Mouse (Mus musculus) hindbrain, postnatal 0 days (tissue): ENCODE measurements around the gene Pabpn1. TPM values are rescaled to one million over a fixed set of nuclear protein-coding genes. Genes with fewer than 3 reads are reported as not detected.
A peak's percentile ranks its signal among the peaks of the same experiment; 100 is the strongest.

ENCODE experiments used
- ATAC-seq: fragments of 200-750 bp; cut with Nextera tagmentation; 2 replicates; pipeline ENCODE4 v1.8.0; 2017; ENCODE audit warnings: mild to moderate bottlenecking, moderate TSS enrichment, moderate library complexity
- DNase-seq: peaks from one replicate; pipeline ENCODE4 v3.0.0-alpha.2; 2015; ENCODE audit warnings: low spot score
- H3K27ac ChIP-seq: fragments of 300-500 bp; sonication (generic); 2 replicates; pipeline ENCODE4 v1.5.1; 2014; ENCODE audit warnings: mild to moderate bottlenecking
- H3K27me3 ChIP-seq: fragments of 300-500 bp; sonication (generic); 2 replicates; pipeline ENCODE4 v1.6.1; 2014; ENCODE audit warnings: low read length, mixed read lengths; ENCODE audit not compliant: insufficient read depth
- H3K36me3 ChIP-seq: fragments of 300-500 bp; sonication (generic); 2 replicates; pipeline ENCODE4 v1.6.1; 2014; ENCODE audit warnings: low read length, mixed read lengths; ENCODE audit not compliant: insufficient read depth
- H3K4me1 ChIP-seq: fragments of 300-500 bp; sonication (generic); 2 replicates; pipeline ENCODE4 v1.6.1; 2014; ENCODE audit warnings: antibody characterized with exemption, low read length, mixed read lengths; ENCODE audit not compliant: insufficient read depth
- H3K4me2 ChIP-seq: fragments of 300-500 bp; sonication (generic); 2 replicates; pipeline ENCODE4 v1.6.1; 2014; ENCODE audit warnings: low read depth, mild to moderate bottlenecking, low read length, moderate library complexity, mixed read lengths
- H3K4me3 ChIP-seq: fragments of 300-500 bp; sonication (generic); 2 replicates; pipeline ENCODE4 v1.5.1; 2014; ENCODE audit warnings: low read length
- H3K9ac ChIP-seq: fragments of 300-500 bp; sonication (generic); replicated peaks from 2 replicates; pipeline ENCODE4 v1.6.1; 2014; ENCODE audit warnings: mild to moderate bottlenecking, low read length, moderate library complexity, mixed read lengths
- H3K9me3 ChIP-seq: fragments of 300-500 bp; sonication (generic); 2 replicates; pipeline ENCODE4 v1.6.1; 2016; ENCODE audit warnings: low read length, mixed read lengths
- CTCF ChIP-seq: IDR thresholded peaks from 2 replicates; pipeline ENCODE4 v1.5.1; 2016; ENCODE audit warnings: antibody characterized with exemption, control low read depth, low read depth
- WGBS: fragments of 180-500 bp; shearing (Covaris S2); extraction: QIAGEN DNeasy Blood & Tissue Kit; methylation state at CpG from one replicate; pipeline ENCODE4 v1.1.7; 2014; 5-methylcytosine and 5-hydroxymethylcytosine counted together
- polyA plus RNA-seq: library from polyadenylated mRNA; unstranded; fragments of >200 nt; fragmentation: Nextera tagmentation; extraction: Ambion mirVana; gene quantifications from 2 replicates; pipeline ENCODE4 v1.2.1, GENCODE M21; 2015
- total RNA-seq: library from RNA; depleted of rRNA; stranded (reverse); fragments of >200 nt; gene quantifications from 2 replicates; pipeline ENCODE4 v1.2.3, GENCODE M21; 2014

Gene Pabpn1
- total and polyA plus RNA-seq, 2 experiments from 2014 or later: 109 to 145 TPM

DNA sequence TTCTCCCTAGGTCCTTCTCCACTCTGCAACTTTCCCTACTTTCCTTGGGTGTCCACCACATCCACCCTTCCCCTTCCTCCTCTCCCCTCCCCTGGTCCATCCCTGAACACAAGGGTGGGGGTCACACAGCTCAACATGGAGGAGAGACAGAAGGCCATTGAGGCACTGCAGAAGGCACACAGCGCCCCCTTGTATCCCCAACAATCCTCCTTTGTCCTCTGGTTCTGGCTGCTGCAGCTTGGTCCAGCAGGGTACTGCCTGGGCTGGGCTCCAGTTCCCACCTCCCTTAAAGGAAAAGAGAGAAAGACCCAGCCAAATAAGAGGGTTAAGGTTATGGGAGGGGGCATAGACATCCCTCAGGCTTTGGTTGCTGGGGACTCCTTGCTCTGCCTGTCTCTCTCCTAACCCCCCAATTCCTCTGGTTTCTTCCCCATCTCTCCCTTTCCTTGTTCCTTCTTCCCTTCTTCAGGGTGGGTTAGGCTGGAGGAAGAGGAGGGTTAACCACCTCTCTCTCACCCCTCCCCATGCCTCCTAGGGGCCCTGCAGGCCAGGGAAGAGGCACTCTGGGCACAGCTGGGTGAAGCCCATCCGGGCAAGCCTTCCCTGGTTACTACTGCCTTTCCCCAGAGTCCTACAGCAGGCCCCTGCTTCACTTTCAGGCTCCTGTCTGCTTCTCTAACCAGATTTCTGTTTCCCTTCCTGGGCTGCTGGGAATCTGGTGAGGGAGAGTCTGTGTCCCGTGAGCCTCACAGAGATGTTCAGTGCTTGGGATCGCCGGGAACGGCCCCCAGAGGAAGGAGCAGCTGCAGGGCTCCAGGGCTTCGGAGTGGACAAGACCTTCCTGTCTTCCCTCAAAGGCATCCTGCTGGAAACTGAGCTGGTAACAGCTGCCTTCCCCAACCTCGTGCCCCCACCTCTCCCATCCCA, 43.9 kb downstream of the Pabpn1 start, which contains the start of gene Cmtm5:
Cmtm5 (plus strand) TSS at position 358 of the 927 bp plus-strand sequence.
- DNase-seq: peak; percentile 83
- peak; percentile 60 for TF ChIP-seq CTCF
- WGBS: 16% methylated on average over 8 of the region's 8 CpGs
- Histone ChIP-seq H3K4me1 (peaks cover 6% of the 10 kb centered on the region; the same call in 1 of the 2 replicates), H3K9ac (peak within 1 kb of the TSS; percentile 43), H3K36me3 (no peaks in the 10 kb centered on the region), H3K27ac (peak within 1 kb of the TSS; percentile 85), H3K4me2 (peak within 1 kb of the TSS; percentile 31; the same call in 1 of the 2 replicates), H3K9me3 (no peaks in the 10 kb centered on the region), H3K4me3 (no peak within 1 kb of the TSS), H3K27me3 (no peaks in the 10 kb centered on the region)
- peak; percentile 93 for ATAC-seq

DNA sequence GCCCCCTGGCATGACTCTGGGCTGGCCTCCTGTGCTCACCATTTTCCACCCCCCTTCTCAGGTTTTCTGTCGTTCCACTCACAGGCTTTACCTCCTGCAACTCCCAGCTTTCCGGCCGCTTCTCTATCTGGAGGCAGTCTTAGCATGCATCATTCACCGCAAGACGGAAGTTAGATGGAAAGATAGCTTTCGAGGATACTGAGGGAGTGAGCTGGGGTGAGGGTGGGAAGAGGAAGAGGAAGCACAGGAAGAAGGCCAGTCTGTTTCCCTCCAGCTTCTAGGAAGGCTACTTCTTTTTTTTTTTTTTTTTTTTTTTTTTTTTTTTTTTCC, 44.5 kb downstream of the Pabpn1 start:
- ATAC-seq (no peak), DNase-seq (no peak)
- H3K27me3 ChIP-seq: no peaks in the 10 kb centered on the region
- H3K9me3 ChIP-seq: no peaks in the 10 kb centered on the region
- H3K27ac ChIP-seq: peak overlapping the region; percentile 85
- no peak for TF ChIP-seq CTCF
- no peaks in the 10 kb centered on the region for H3K36me3 ChIP-seq
- H3K4me3 ChIP-seq: no peak overlapping the region
- peaks cover 6% of the 10 kb centered on the region; the same call in 1 of the 2 replicates for H3K4me1 ChIP-seq
- H3K4me2 ChIP-seq: peak overlapping the region; percentile 31; the same call in 1 of the 2 replicates
- H3K9ac ChIP-seq: peak overlapping the region; percentile 43; the same call in 1 of the 2 replicates
- WGBS: 44% methylated on average over 6 of the region's 6 CpGs

DNA sequence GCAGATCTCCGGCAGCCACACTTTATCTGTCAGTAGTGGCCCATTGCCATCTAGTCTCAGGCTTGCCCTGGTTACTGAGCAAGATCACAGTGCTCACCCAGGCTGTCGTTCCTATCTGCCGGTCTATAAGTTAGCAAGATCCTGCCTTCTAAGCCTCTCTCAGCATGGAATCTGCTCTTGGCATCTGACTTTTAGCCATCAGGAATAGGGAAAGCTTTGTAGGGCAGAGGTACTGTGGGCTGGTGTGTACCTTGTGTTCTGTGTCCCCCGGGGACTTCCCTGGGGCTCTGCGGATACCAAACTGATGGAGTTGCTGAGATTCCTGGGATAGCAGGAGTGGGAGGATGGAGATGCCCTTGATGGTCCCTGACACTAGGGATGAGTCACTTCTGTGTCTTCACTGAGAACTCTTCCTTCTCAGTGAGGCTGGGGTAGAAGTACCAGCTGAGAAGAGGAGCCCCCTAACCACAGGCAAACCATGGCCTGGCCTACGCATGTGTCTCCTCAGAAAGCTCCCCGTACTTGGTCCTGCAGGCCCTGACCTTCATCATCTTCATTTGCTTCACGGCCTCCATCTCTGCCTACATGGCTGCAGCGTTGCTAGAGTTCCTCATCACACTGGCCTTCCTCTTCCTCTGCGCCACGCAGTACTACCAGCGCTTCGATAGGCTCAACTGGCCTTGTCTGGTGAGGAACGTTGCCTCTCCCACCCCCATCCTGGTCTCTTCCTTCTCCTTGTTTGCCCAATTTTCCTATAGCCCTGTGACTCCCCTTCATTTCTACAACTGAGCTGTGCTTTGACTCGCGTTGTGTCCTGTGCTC, 45.3 kb downstream of the Pabpn1 start:
- TF ChIP-seq CTCF: no peak
- no peak overlapping the region for H3K4me3 ChIP-seq
- DNase-seq: no peak

DNA sequence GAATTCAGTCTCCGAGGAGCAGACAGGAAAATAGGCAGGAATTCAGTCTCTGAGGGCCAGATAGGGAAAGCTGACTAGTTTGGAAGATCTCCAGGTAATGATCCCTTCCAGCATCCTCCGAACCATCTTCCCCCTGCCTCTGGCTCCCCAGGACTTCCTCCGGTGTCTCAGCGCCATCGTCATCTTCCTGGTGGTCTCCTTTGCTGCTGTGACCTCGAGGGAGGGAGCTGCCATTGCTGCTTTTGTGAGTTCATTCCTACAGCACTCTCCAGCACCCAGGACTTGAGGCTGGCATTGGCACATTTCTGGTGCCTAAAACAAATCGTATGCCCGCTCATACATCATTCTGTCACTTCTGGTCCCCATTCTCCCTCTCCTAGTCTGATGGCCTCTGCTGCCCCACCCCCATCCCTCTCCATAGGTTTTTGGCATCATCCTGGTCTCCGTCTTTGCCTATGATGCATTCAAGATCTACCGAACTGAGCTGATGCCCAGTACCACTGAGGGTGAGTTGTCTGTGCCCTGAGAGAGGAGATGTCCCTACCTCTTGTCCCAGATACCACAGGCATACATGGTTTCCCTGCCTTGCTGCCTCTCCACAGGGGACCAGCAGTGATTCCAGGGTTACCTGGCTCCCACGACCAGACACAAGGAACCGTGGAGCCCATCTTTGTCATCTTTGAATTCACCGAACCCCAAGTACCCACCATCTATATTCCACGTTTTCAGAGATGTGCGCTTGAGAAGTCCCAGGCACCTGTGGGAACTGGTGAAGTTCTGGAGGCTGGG, 46.3 kb downstream of the Pabpn1 start:
- 73% methylated on average over 15 of the region's 15 CpGs for WGBS
- H3K9me3 ChIP-seq: no peaks in the 10 kb centered on the region
- H3K4me3 ChIP-seq: no peak overlapping the region
- H3K9ac ChIP-seq: no peak overlapping the region
- no peaks in the 10 kb centered on the region for H3K4me1 ChIP-seq
- ATAC-seq: no peak
- H3K27ac ChIP-seq: no peak overlapping the region
- no peak for DNase-seq
- no peak for TF ChIP-seq CTCF
- no peaks in the 10 kb centered on the region for H3K27me3 ChIP-seq
- H3K36me3 ChIP-seq: no peaks in the 10 kb centered on the region
- no peak overlapping the region for H3K4me2 ChIP-seq

More for the DNA sequence above, 45.3 kb downstream of the Pabpn1 start:
- no peak for ATAC-seq
- no peaks in the 10 kb centered on the region for H3K36me3 ChIP-seq
- H3K27me3 ChIP-seq: no peaks in the 10 kb centered on the region
- no peak overlapping the region for H3K9ac ChIP-seq
- peaks cover 6% of the 10 kb centered on the region; the same call in 1 of the 2 replicates for H3K4me1 ChIP-seq
- H3K9me3 ChIP-seq: no peaks in the 10 kb centered on the region
- peak overlapping the region; percentile 26; the same call in 1 of the 2 replicates for H3K27ac ChIP-seq
- WGBS: 87% methylated on average over 16 of the region's 16 CpGs
- peak overlapping the region; percentile 23; the same call in 1 of the 2 replicates for H3K4me2 ChIP-seq

DNA sequence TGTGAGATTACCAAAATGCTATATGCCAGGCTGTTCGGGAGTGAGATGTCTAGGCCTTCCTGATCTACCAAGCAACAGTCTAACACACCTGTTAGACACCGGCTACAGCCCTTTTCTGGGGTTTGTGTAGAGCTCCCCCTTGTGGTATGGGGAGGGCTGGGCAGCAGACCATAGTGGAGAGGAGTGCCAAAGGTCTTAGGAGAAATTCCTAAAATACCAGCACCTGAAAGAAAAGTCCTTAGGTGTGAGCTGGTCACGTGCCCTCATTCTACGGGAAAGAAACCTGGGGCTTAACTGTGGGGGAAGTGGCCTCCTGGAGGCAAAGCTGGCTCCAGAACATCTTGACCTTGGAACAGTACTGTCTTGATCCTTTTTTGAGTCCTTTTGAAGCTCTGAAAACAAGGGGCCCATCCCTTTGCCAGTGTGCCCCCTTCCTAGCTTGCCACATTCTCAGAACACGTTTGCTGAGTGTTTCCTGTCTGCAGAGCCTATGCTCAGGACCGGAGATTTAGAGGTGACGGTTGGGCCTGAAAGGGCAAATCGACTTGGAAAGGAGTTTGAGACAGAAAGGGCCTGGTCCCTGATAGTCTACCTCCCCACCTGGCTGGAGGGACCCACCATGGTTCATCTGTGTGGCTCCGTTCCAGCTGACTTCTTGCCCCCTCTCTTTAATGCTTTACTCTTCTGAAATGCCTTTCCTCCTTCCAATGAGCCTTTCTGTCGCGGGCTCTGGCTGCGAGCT, 47.3 kb downstream of the Pabpn1 start:
- TF ChIP-seq CTCF: peak; percentile 80
- no peak overlapping the region for H3K9ac ChIP-seq
- DNase-seq (peak; percentile 57), ATAC-seq (no peak)
- H3K4me3 ChIP-seq: no peak overlapping the region
- 57% methylated on average over 12 of the region's 12 CpGs for WGBS
- no peak overlapping the region for H3K4me2 ChIP-seq
- no peaks in the 10 kb centered on the region for H3K27me3 ChIP-seq
- no peak overlapping the region for H3K27ac ChIP-seq
- H3K9me3 ChIP-seq: no peaks in the 10 kb centered on the region
- H3K4me1 ChIP-seq: no peaks in the 10 kb centered on the region
- no peaks in the 10 kb centered on the region for H3K36me3 ChIP-seq
